Mouse (Mus musculus) brain, embryonic 14.5 days (tissue): ENCODE data around the gene Kcnb1.

Source experiments
- CTCF ChIP-seq: fragments of 200-500 bp; IDR thresholded peaks from 2 replicates; pipeline ENCODE4 v1.5.1; 2012; ENCODE audit warnings: inconsistent platforms, mild to moderate bottlenecking, moderate library complexity, borderline replicate concordance; ENCODE audit not compliant: insufficient read depth, insufficient read length; ENCODE audit errors: extremely low read depth
- POLR2A ChIP-seq: fragments of 200-500 bp; IDR thresholded peaks from 2 replicates; pipeline ENCODE4 v1.6.1; 2012; ENCODE audit warnings: mild to moderate bottlenecking, inconsistent platforms, borderline replicate concordance; ENCODE audit not compliant: poor library complexity, insufficient read depth, insufficient read length, severe bottlenecking; ENCODE audit errors: extremely low read depth

GRCm38 (mm10) chr2:167155541-167155973, 34.4 kb downstream of the Kcnb1 start:
- TF ChIP-seq CTCF (no peak), POLR2A (no peak)
